Mouse (Mus musculus): ENCODE data around the gene Tank. TPM values are rescaled to one million over a fixed set of nuclear protein-coding genes. Genes with fewer than 3 reads are reported as not detected.

The Tank gene
- polyA plus RNA-seq, 1 experiment from 2014 or later = 25.7 TPM

- WGBS = 78% methylated on average over 1 of the region's 1 CpGs
- Histone ChIP-seq H3K36me3 (replicated peaks) (no peaks in the 10 kb centered on the region), H3K9me3 (no peaks in the 10 kb centered on the region), H3K4me1 (no peaks in the 10 kb centered on the region), H3K4me3 (no peak overlapping the region), H3K27ac (replicated peaks) (no peak overlapping the region), H3K27me3 (replicated peaks; ENCODE audit: low read depth, poor library complexity, severe bottlenecking) (no peaks in the 10 kb centered on the region)
- DNase-seq (ENCODE audit: low spot score) = no peak
Measured at GRCm38 (mm10) chr2:61585447-61585846, 7.1 kb downstream of the Tank start.

- Histone ChIP-seq H3K4me1 (no peaks in the 10 kb centered on the region), H3K36me3 (replicated peaks) (no peaks in the 10 kb centered on the region), H3K27me3 (replicated peaks; ENCODE audit: low read depth, poor library complexity, severe bottlenecking) (no peaks in the 10 kb centered on the region), H3K9me3 (no peaks in the 10 kb centered on the region), H3K27ac (replicated peaks) (no peak overlapping the region), H3K4me3 (no peak overlapping the region)
- no peak for DNase-seq (ENCODE audit: low spot score)
- WGBS = 92% methylated on average over 3 of the region's 3 CpGs
Measured at GRCm38 (mm10) chr2:61586166-61586565, 7.8 kb downstream of the Tank start.

GRCm38 (mm10) chr2:61590751-61591150 is 12.4 kb downstream of the Tank start:
- H3K36me3 ChIP-seq (replicated peaks) = no peaks in the 10 kb centered on the region
- H3K4me1 ChIP-seq = 0 out of 2 replicates have a peak, but pooled peaks cover 2% of the 10 kb centered on the region
- no peak overlapping the region for H3K27ac ChIP-seq (replicated peaks)
- DNase-seq (ENCODE audit: low spot score) = no peak
- 92% methylated on average over 2 of the region's 2 CpGs for WGBS
- no peaks in the 10 kb centered on the region for H3K9me3 ChIP-seq
- no peaks in the 10 kb centered on the region for H3K27me3 ChIP-seq (replicated peaks; ENCODE audit: low read depth, poor library complexity, severe bottlenecking)
- no peak overlapping the region for H3K4me3 ChIP-seq

- H3K4me1 ChIP-seq = 0 out of 2 replicates have a peak, but pooled peaks cover 2% of the 10 kb centered on the region
- no peaks in the 10 kb centered on the region for H3K27me3 ChIP-seq (replicated peaks; ENCODE audit: low read depth, poor library complexity, severe bottlenecking)
- H3K9me3 ChIP-seq = no peaks in the 10 kb centered on the region
- WGBS = 91% methylated on average over 3 of the region's 3 CpGs
- no peak overlapping the region for H3K27ac ChIP-seq (replicated peaks)
- DNase-seq (ENCODE audit: low spot score) = no peak
- H3K4me3 ChIP-seq = no peak overlapping the region
- H3K36me3 ChIP-seq (replicated peaks) = no peaks in the 10 kb centered on the region
Measured at GRCm38 (mm10) chr2:61592095-61592494, 13.7 kb downstream of the Tank start.

- WGBS = 16% methylated on average over 5 of the region's 5 CpGs
- no peaks in the 10 kb centered on the region for H3K36me3 ChIP-seq (replicated peaks)
- H3K4me1 ChIP-seq = 0 out of 2 replicates have a peak, but pooled peaks cover 2% of the 10 kb centered on the region
- no peaks in the 10 kb centered on the region for H3K9me3 ChIP-seq
- peak overlapping the region; percentile 94 for H3K4me3 ChIP-seq
- DNase-seq (ENCODE audit: low spot score) = no peak
- peak overlapping the region; percentile 93 for H3K27ac ChIP-seq (replicated peaks)
- H3K27me3 ChIP-seq (replicated peaks; ENCODE audit: low read depth, poor library complexity, severe bottlenecking) = no peaks in the 10 kb centered on the region
Measured at GRCm38 (mm10) chr2:61592699-61593029, 14.3 kb downstream of the Tank start.

GRCm38 (mm10) chr2:61593030-61593811 is 14.8 kb downstream of the Tank start:
- WGBS = under 1% methylated on average over 62 of the region's 62 CpGs
- Histone ChIP-seq H3K4me1 (0 out of 2 replicates have a peak, but pooled peaks cover 2% of the 10 kb centered on the region), H3K36me3 (replicated peaks) (no peaks in the 10 kb centered on the region), H3K27ac (replicated peaks) (peak overlapping the region; percentile 93), H3K9me3 (no peaks in the 10 kb centered on the region), H3K4me3 (peak overlapping the region; percentile 94), H3K27me3 (replicated peaks; ENCODE audit: low read depth, poor library complexity, severe bottlenecking) (no peaks in the 10 kb centered on the region)
- DNase-seq (ENCODE audit: low spot score) = peak; percentile 97

- H3K27ac ChIP-seq (replicated peaks) = peak overlapping the region; percentile 93
- WGBS = 7% methylated on average over 12 of the region's 12 CpGs
Measured at GRCm38 (mm10) chr2:61593871-61594304, 15.5 kb downstream of the Tank start.

GRCm38 (mm10) chr2:61599730-61600129 is 21.3 kb downstream of the Tank start:
- 90% methylated on average over 1 of the region's 1 CpGs for WGBS
- no peaks in the 10 kb centered on the region for H3K27me3 ChIP-seq (replicated peaks; ENCODE audit: low read depth, poor library complexity, severe bottlenecking)
- H3K9me3 ChIP-seq = no peaks in the 10 kb centered on the region
- no peak overlapping the region for H3K27ac ChIP-seq (replicated peaks)
- H3K36me3 ChIP-seq (replicated peaks) = no peaks in the 10 kb centered on the region
- H3K4me1 ChIP-seq = no peaks in the 10 kb centered on the region
- H3K4me3 ChIP-seq = no peak overlapping the region
- DNase-seq (ENCODE audit: low spot score) = no peak

More at GRCm38 (mm10) chr2:61593871-61594304, 15.5 kb downstream of the Tank start:
- Histone ChIP-seq H3K9me3 (no peaks in the 10 kb centered on the region), H3K4me3 (peak overlapping the region; percentile 94), H3K27me3 (replicated peaks; ENCODE audit: low read depth, poor library complexity, severe bottlenecking) (no peaks in the 10 kb centered on the region), H3K36me3 (replicated peaks) (no peaks in the 10 kb centered on the region), H3K4me1 (0 out of 2 replicates have a peak, but pooled peaks cover 2% of the 10 kb centered on the region)
- DNase-seq (ENCODE audit: low spot score) = no peak

- DNase-seq (ENCODE audit: low spot score) = no peak
- H3K9me3 ChIP-seq = no peaks in the 10 kb centered on the region
- no peaks in the 10 kb centered on the region for H3K4me1 ChIP-seq
- H3K36me3 ChIP-seq (replicated peaks) = no peaks in the 10 kb centered on the region
- no peaks in the 10 kb centered on the region for H3K27me3 ChIP-seq (replicated peaks; ENCODE audit: low read depth, poor library complexity, severe bottlenecking)
- no peak overlapping the region for H3K27ac ChIP-seq (replicated peaks)
- WGBS = 84% methylated on average over 3 of the region's 3 CpGs
- H3K4me3 ChIP-seq = no peak overlapping the region
Measured at GRCm38 (mm10) chr2:61603461-61603860, 25.1 kb downstream of the Tank start.

- no peaks in the 10 kb centered on the region for H3K27me3 ChIP-seq (replicated peaks; ENCODE audit: low read depth, poor library complexity, severe bottlenecking)
- 89% methylated on average over 1 of the region's 1 CpGs for WGBS
- no peaks in the 10 kb centered on the region for H3K4me1 ChIP-seq
- H3K36me3 ChIP-seq (replicated peaks) = peaks cover 10% of the 10 kb centered on the region
- no peak overlapping the region for H3K27ac ChIP-seq (replicated peaks)
- no peaks in the 10 kb centered on the region for H3K9me3 ChIP-seq
- H3K4me3 ChIP-seq = no peak overlapping the region
- DNase-seq (ENCODE audit: low spot score) = no peak
Measured at GRCm38 (mm10) chr2:61606942-61607341, 28.6 kb downstream of the Tank start.

- DNase-seq (ENCODE audit: low spot score) = no peak
- Histone ChIP-seq H3K27me3 (replicated peaks; ENCODE audit: low read depth, poor library complexity, severe bottlenecking) (no peaks in the 10 kb centered on the region), H3K4me1 (no peaks in the 10 kb centered on the region), H3K27ac (replicated peaks) (no peak overlapping the region), H3K36me3 (replicated peaks) (peaks cover 44% of the 10 kb centered on the region), H3K9me3 (no peaks in the 10 kb centered on the region), H3K4me3 (no peak overlapping the region)
Measured at GRCm38 (mm10) chr2:61623996-61624395, 45.6 kb downstream of the Tank start.

GRCm38 (mm10) chr2:61630864-61631555 is 52.6 kb downstream of the Tank start:
- Histone ChIP-seq H3K4me1 (no peaks in the 10 kb centered on the region), H3K4me3 (no peak overlapping the region), H3K27ac (replicated peaks) (no peak overlapping the region), H3K9me3 (no peaks in the 10 kb centered on the region), H3K36me3 (replicated peaks) (peaks cover 35% of the 10 kb centered on the region), H3K27me3 (replicated peaks; ENCODE audit: low read depth, poor library complexity, severe bottlenecking) (no peaks in the 10 kb centered on the region)
- DNase-seq (ENCODE audit: low spot score) = no peak
- 83% methylated on average over 3 of the region's 3 CpGs for WGBS

GRCm38 (mm10) chr2:61635099-61635498 is 56.7 kb downstream of the Tank start:
- Histone ChIP-seq H3K27ac (replicated peaks) (no peak overlapping the region), H3K27me3 (replicated peaks; ENCODE audit: low read depth, poor library complexity, severe bottlenecking) (no peaks in the 10 kb centered on the region), H3K4me1 (no peaks in the 10 kb centered on the region), H3K36me3 (replicated peaks) (peaks cover 16% of the 10 kb centered on the region; the same call in 1 of the 2 replicates), H3K4me3 (no peak overlapping the region), H3K9me3 (no peaks in the 10 kb centered on the region)
- WGBS = 96% methylated on average over 1 of the region's 1 CpGs
- DNase-seq (ENCODE audit: low spot score) = no peak

All from embryonic facial prominence, embryonic 10.5 days (tissue).